8 mouse cellular contexts compared by ENCODE assay signal in genomic region chr5:103817754-103818153, GRCm38 (mm10).
DNase-seq lines count a peak whose midpoint lies in the region; ATAC-seq and TF ChIP-seq lines count a peak whose summit lies in the region.

No protein-coding gene starts in this region.

- peaks cover 1% of the 10 kb centered on the region; the same call in 1 of the 2 replicates for H3K36me3 ChIP-seq in ES-E14 (ENCODE audit: control insufficient read depth, insufficient read depth, low read length, poor library complexity, severe bottlenecking)
- H3K36me3 ChIP-seq in forebrain, embryonic 14.5 days (ENCODE audit: control insufficient read depth, insufficient read depth, low read length) = no peaks in the 10 kb centered on the region

- no peak overlapping the region for H3K27ac ChIP-seq in ES-E14 (ENCODE audit: insufficient read depth, low read depth, low read length, poor library complexity, severe bottlenecking)
- H3K27ac ChIP-seq in forebrain, embryonic 14.5 days (ENCODE audit: low read depth, low read length) = no peak overlapping the region
- H3K27ac ChIP-seq in layer of hippocampus, adult 2 months = no peak overlapping the region

- 14% methylated on average over 1 of the region's 1 CpGs for WGBS in forebrain, embryonic 14.5 days

- peaks cover 14 to 30% of the 10 kb centered on the region in 2 experiments for H3K4me1 ChIP-seq in ES-E14 (ENCODE audit: control insufficient read depth in 2 of 2, insufficient read depth in 2 of 2, low read length in 2 of 2, poor library complexity in 1 of 2)
- H3K4me1 ChIP-seq in forebrain, embryonic 14.5 days (ENCODE audit: control insufficient read depth, insufficient read depth, low read length) = no peaks in the 10 kb centered on the region

- in situ Hi-C loops in ES-E14 (cut with MboI; ENCODE audit: low sequenced_read_pairs in 2 of 2, unreplicated experiment in 2 of 2) = no loop called here

- no peak overlapping the region for H3K9ac ChIP-seq in ES-E14 (ENCODE audit: insufficient read depth, low read depth, low read length, poor library complexity, severe bottlenecking)
- no peak overlapping the region for H3K9ac ChIP-seq in forebrain, embryonic 14.5 days (ENCODE audit: low read length)

- no peaks in the 10 kb centered on the region for H3K9me3 ChIP-seq in ES-E14 (ENCODE audit: control insufficient read depth, insufficient read depth, low read depth, low read length)
- no peaks in the 10 kb centered on the region for H3K9me3 ChIP-seq in forebrain, embryonic 14.5 days (replicated peaks; ENCODE audit: control insufficient read depth, low read length)

- intact Hi-C loops in heart, postnatal 25 days (cut with DNase I) = loop anchor here (2.0 to 5.0 kb wide), 3 partner anchors 37 to 137 kb away; no protein-coding TSS in a partner anchor

- peak; percentile 86 for DNase-seq in ES-E14 (ENCODE audit: low read depth, low spot score)
- DNase-seq in c-Kit-positive CD71-positive TER-119-positive erythroid progenitor cells, embryonic 14.5 days (ENCODE audit: low spot score) = peak; percentile 71
- DNase-seq in forebrain, embryonic 14.5 days (ENCODE audit: low spot score) = peak; percentile 79
- DNase-seq in heart, postnatal 25 days (ENCODE audit: low spot score) = peak; percentile 60
- DNase-seq in layer of hippocampus, adult 2 months (ENCODE audit: low spot score in 2 of 2) = peak; percentile 71 to 78
- DNase-seq in lung, adult 18-20 months = peak; percentile 81 to 84
- DNase-seq in testis, postnatal 10 days (ENCODE audit: low spot score) = peak; percentile 75

- no peak overlapping the region for H3K4me2 ChIP-seq in forebrain, embryonic 14.5 days (ENCODE audit: low read length)

- H3K4me3 ChIP-seq in ES-E14 (ENCODE audit: insufficient read depth in 1 of 2, low read depth in 1 of 2, low read length in 2 of 2, poor library complexity in 1 of 2, severe bottlenecking in 1 of 2) = no peak overlapping the region
- no peak overlapping the region for H3K4me3 ChIP-seq in forebrain, embryonic 14.5 days (ENCODE audit: low read depth, low read length)
- H3K4me3 ChIP-seq in layer of hippocampus, adult 2 months = no peak overlapping the region

- H3K27me3 ChIP-seq in forebrain, embryonic 14.5 days (replicated peaks; ENCODE audit: control insufficient read depth, insufficient read depth, low read length) = no peaks in the 10 kb centered on the region

- TF ChIP-seq CTCF in layer of hippocampus, adult 2 months (conservative IDR thresholded peaks at IDR 0.05) = peak; percentile 96

- peak; percentile 78 for ATAC-seq in forebrain, embryonic 14.5 days
- ATAC-seq in neutrophil, adult 5-6 weeks (ENCODE audit: extremely low read depth, insufficient number of reproducible peaks, low FRiP score, poor library complexity, severe bottlenecking) = peak; percentile 84

TF ChIP-seq in ES-E14, 5 proteins besides CTCF, POLR2A, EP300 and RAD21:
- TF ChIP-seq ZNF384 (IDR thresholded peaks at IDR 0.05; ENCODE audit: low read depth, low read length) (no peak), ZC3H11A (IDR thresholded peaks at IDR 0.05; ENCODE audit: borderline replicate concordance, low read depth, low read length) (peak; percentile 77; the same call in 1 of the 2 replicates)
